Mouse (Mus musculus) neutrophil, adult 5-6 weeks (primary cell): ENCODE data around the gene Ctsr. TPM values are rescaled to one million over a fixed set of nuclear protein-coding genes. Genes with fewer than 3 reads are reported as not detected.
"Not testable (repeated sequence)": the region's sequence is repeated elsewhere in the genome, so short reads cannot be mapped to it uniquely, and the experiment has no call there.

ENCODE experiments used
- ATAC-seq: fragments of 151-379, 151-347 bp; 2 replicates; pipeline ENCODE4 v1.8.0; 2017; ENCODE audit warnings: mild to moderate bottlenecking, moderate TSS enrichment; ENCODE audit not compliant: insufficient number of reproducible peaks, poor library complexity, low FRiP score, severe bottlenecking; ENCODE audit errors: extremely low read depth
- total RNA-seq: library from RNA; stranded (forward); fragments of 200-1000 nt; gene quantifications from 2 replicates; pipeline ENCODE4 v1.2.3, GENCODE M21; 2017

The Ctsr gene
- not detected in 2 replicates for total RNA-seq

DNA sequence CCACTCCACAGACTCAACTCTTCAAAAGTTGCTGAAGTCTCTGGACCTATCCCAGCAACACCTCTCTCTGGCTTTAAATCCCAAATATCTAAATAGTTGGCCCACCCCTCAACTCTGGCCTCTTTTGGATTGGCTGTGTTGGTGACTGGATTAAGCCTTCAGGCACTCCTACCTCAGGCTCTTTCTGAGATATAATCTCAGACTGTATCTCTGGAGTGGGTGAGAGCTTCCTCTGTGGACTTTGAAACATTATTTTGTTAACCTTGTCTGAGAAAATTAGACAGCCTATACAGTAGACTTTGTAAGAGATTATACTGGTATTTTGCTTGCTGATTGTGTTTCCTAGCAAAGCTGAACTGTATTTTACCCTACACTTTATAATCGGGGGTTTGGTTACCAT, at the start of gene Ctsr:
Gene Ctsr (minus strand): TSS at position 101 of the 400 bp plus-strand sequence.
- no peak for ATAC-seq

DNA sequence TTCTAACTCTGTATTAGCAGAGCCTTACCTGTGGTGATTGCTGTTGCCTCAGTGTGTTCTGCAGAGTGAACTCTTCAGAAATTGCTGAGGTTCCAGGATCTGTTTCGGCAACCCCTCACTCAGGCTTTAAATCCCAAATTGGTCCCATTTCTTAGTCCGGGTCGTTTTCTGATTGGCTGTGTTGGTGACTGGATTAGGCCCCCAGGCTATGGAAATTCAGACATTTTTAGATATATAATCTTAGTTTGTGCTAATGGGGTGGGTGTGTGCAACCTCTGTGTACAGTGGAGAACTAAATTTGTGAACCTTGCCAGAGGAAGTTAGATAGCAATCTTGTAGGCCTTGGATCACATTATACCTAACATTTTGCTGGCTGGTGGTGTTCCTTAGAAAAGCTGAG, 39.3 kb upstream of the Ctsr start, which contains the start of gene Cts6:
Gene Cts6 (minus strand): TSS at position 101 of the 400 bp plus-strand sequence.
- ATAC-seq: no peak

DNA sequence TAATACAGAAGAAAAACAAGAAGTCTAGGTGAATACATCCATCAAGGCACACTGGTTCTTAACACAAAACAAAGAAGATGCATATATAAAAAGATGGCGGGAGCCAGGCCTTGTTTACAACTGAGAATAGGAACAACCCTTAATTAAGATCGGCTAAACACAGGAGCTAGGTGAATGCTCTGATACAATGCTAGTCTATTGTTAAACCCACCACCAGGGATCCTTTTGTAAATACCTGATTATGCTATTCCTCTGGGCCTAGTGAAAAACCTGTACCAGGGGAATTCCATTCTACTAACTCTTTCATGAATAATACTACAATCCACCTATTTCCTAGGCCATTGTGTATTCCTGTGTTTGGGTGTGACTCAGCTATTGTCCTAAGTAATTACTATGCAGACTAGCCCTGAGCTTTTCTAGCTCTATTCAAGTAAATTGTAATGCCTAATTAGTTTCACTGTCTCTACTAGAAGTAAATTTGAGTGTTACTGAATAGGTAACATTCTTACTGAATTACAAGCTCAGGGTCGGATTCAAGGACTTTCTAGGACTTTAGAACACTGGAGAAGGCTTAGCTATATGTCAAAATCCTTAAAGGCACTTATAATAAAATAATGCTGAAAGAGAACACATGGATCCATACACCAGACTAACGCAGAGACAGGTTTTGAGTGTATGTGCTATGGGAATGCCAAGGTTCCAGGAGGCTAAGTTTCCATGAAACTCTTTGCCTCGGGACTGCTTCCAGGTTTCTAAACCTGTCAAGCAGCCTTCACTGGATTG, 21.3 kb upstream of the Ctsr start:
- ATAC-seq: not testable (repeated sequence)

DNA sequence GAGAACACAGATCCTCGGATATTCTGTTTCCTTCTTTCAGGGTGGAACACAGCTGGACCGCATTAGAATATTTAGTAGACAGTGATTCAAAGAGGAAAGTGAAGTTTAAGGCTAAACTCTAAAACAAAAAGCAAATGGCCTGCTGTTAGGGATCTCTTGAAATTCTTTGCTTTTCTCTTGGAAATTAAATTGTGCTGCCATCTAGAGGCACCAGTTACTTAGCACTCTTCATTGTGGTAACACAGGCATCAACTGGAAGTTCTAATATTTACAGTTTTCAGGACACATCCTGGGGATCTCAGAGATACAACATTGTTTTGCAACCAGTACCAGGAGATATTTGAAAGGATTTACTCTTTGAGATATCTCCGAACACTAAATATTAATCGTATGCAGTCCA, 566 bp upstream of the Ctsr start:
- no peak for ATAC-seq

Other genes with a start within 250 kb of the Ctsr start
- gene Gm49393, start 228.7 kb downstream of the Ctsr start, total RNA-seq: 4.9 TPM in 1 of 2 replicates, not detected in the other
- 43.6 and 69.0 TPM in 2 replicates for gene Gm49391, start 227.7 kb downstream of the Ctsr start, total RNA-seq
- gene Ctla2a, start 227.6 kb downstream of the Ctsr start, total RNA-seq: 182 and 189 TPM in 2 replicates
- gene Tpbpa, start 222.3 kb downstream of the Ctsr start, total RNA-seq: 0.81 TPM in 1 of 2 replicates, not detected in the other
- gene Ctsj, start 158.3 kb downstream of the Ctsr start, total RNA-seq: not detected in 2 replicates
- gene Ctsq, start 123.6 kb downstream of the Ctsr start, total RNA-seq: not detected in 2 replicates
- gene Cts6, start 39.2 kb upstream of the Ctsr start, total RNA-seq: not detected in 2 replicates
- gene Cts8, start 91.1 kb upstream of the Ctsr start, total RNA-seq: not detected in 2 replicates
- not detected in 2 replicates for gene Gm49398, start 124.6 kb upstream of the Ctsr start, total RNA-seq
- not detected in 2 replicates for gene Cts7, start 193.9 kb upstream of the Ctsr start, total RNA-seq